Mouse (Mus musculus) testis, adult 2 months (tissue): ENCODE data around the gene Fdx1l.

Source experiments
- CTCF ChIP-seq: fragments of 200-500 bp; IDR thresholded peaks from 2 replicates; pipeline ENCODE4 v1.5.1; 2012; ENCODE audit warnings: low read depth, mild to moderate bottlenecking, inconsistent platforms, low read length, moderate library complexity; ENCODE audit not compliant: control insufficient read depth, insufficient read depth, insufficient replicate concordance
- POLR2A ChIP-seq: fragments of 200-500 bp; IDR thresholded peaks from 2 replicates; pipeline ENCODE4 v1.6.1; 2012; ENCODE audit warnings: low read depth, mild to moderate bottlenecking, inconsistent platforms, low read length, moderate library complexity; ENCODE audit not compliant: control insufficient read depth

DNA sequence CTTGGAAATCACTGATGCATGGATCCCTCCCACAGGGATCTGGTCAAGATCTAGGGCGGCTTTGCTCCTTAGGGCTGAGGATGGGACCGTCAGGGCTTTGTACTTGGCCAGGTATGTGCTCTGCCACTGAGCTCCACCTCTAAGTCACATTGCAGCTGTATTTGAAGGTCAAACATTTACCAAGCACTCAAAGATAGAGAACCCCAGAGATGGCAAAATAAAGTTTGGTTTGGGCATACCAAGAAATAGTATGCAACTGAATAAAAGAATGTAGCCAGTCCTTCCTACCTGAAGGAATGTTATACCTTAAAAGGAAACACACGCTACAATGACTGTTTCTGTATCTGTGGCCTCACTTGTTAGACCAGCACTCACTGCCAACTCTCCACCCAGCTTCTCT lies 52.1 kb downstream of the Fdx1l start:
- TF ChIP-seq CTCF (no peak), POLR2A (no peak)
